In genomic region chr17:27970305-27970704, GRCm38 (mm10) we compare ENCODE assay signal across 21 mouse cellular contexts.
DNase-seq lines count a peak whose midpoint lies in the region; ATAC-seq and TF ChIP-seq lines count a peak whose summit lies in the region.
"Had no signal": no experiment of that assay in that cellular context is flagged by ENCODE, and none has a peak within 500 bp of the region (broad histone marks: within the 10 kb centered on the region; RNA-seq: fewer than 3 reads in every experiment).

No protein-coding gene starts in this region.

- no peak for TF ChIP-seq CTCF in heart, adult 2 months (IDR thresholded peaks at IDR 0.05)
- no peak for TF ChIP-seq CTCF in kidney, adult 2 months (conservative IDR thresholded peaks at IDR 0.05; ENCODE audit: insufficient read depth, insufficient read length, low read depth, low read length)
- TF ChIP-seq CTCF in cortical plate, adult 2 months (IDR thresholded peaks at IDR 0.05; ENCODE audit: extremely low read depth, insufficient read depth, low read length): no peak

- WGBS in heart, adult 2 months: 47% methylated on average over 5 of the region's 5 CpGs
- WGBS in heart, embryonic 11.5 days (ENCODE audit: insufficient replicate concordance): 60% methylated on average over 5 of the region's 5 CpGs
- 66% methylated on average over 5 of the region's 5 CpGs for WGBS in kidney, adult 2 months
- WGBS in lung, embryonic 16.5 days: 41% methylated on average over 5 of the region's 5 CpGs

- H3K9me3 ChIP-seq in heart, embryonic 11.5 days (replicated peaks; ENCODE audit: control insufficient read depth, low read length): no peaks in the 10 kb centered on the region
- H3K9me3 ChIP-seq in lung, embryonic 16.5 days (ENCODE audit: control insufficient read depth, low read length): no peaks in the 10 kb centered on the region
- H3K9me3 ChIP-seq: embryonic facial prominence, embryonic 15.5 days; limb, embryonic 10.5 days; midbrain, embryonic 10.5 days had no signal

- H3K36me3 ChIP-seq in heart, adult 2 months (ENCODE audit: control insufficient read depth, insufficient read depth, low read length): peaks cover 5% of the 10 kb centered on the region
- no peaks in the 10 kb centered on the region for H3K36me3 ChIP-seq in heart, embryonic 11.5 days (ENCODE audit: control insufficient read depth, insufficient read depth, low read length)
- no peaks in the 10 kb centered on the region for H3K36me3 ChIP-seq in kidney, adult 2 months (ENCODE audit: control insufficient read depth, insufficient read depth, low read length)
- 0 out of 2 replicates have a peak, but pooled peaks cover 2% of the 10 kb centered on the region for H3K36me3 ChIP-seq in lung, embryonic 16.5 days (ENCODE audit: control insufficient read depth, insufficient read depth, low read length)
- H3K36me3 ChIP-seq: midbrain, embryonic 10.5 days had no signal

- DNase-seq in heart, adult 2 months: no peak
- no peak for DNase-seq in kidney, adult 2 months
- no peak for DNase-seq in kidney, postnatal 36 days
- no peak for DNase-seq in lung, postnatal 4 days
- DNase-seq in ovary, postnatal 14 days (ENCODE audit: low spot score): no peak
- DNase-seq: adrenal gland, postnatal 36 days; cerebellum, adult 18-20 months; cerebellum, postnatal 25 days; spleen, adult 18-20 months; thymus, adult 2 months had no signal

- no peaks in the 10 kb centered on the region for H3K27me3 ChIP-seq in heart, adult 2 months (ENCODE audit: control insufficient read depth, insufficient read depth, low read length)
- H3K27me3 ChIP-seq in heart, embryonic 11.5 days (ENCODE audit: control insufficient read depth, insufficient read depth, low read length): no peaks in the 10 kb centered on the region
- no peaks in the 10 kb centered on the region for H3K27me3 ChIP-seq in kidney, adult 2 months (replicated peaks; ENCODE audit: control insufficient read depth, insufficient read depth, low read length)
- no peaks in the 10 kb centered on the region for H3K27me3 ChIP-seq in lung, embryonic 16.5 days (ENCODE audit: control insufficient read depth, insufficient read depth, low read depth, low read length)
- H3K27me3 ChIP-seq: embryonic facial prominence, embryonic 15.5 days had no signal

- intact Hi-C loops in heart, adult 2 months (cut with DNase I): no loop called here

- peaks cover 1% of the 10 kb centered on the region; the same call in 1 of the 2 replicates for H3K79me2 ChIP-seq in heart, adult 2 months (replicated peaks; ENCODE audit: control insufficient read depth, insufficient read depth, low read length)

- peak overlapping the region; percentile 89 for H3K27ac ChIP-seq in heart, adult 2 months
- no peak overlapping the region for H3K27ac ChIP-seq in heart, embryonic 11.5 days (ENCODE audit: low read depth, low read length)
- H3K27ac ChIP-seq in kidney, adult 2 months (ENCODE audit: insufficient read depth, low read depth, low read length): peak overlapping the region; percentile 83
- H3K27ac ChIP-seq in lung, embryonic 16.5 days (ENCODE audit: low read length): peak overlapping the region; percentile 89
- H3K27ac ChIP-seq in cortical plate, adult 2 months (ENCODE audit: insufficient read depth, low read length): peak overlapping the region; percentile 69
- H3K27ac ChIP-seq: embryonic facial prominence, embryonic 15.5 days; limb, embryonic 10.5 days; macrophage; midbrain, embryonic 10.5 days had no signal

- no peak overlapping the region for H3K4me2 ChIP-seq in heart, embryonic 11.5 days
- H3K4me2 ChIP-seq in lung, embryonic 16.5 days (ENCODE audit: low read depth, low read length): no peak overlapping the region
- H3K4me2 ChIP-seq: embryonic facial prominence, embryonic 15.5 days; liver, embryonic 11.5 days had no signal

- no peak for ATAC-seq in heart, embryonic 11.5 days (replicated peaks; ENCODE audit: insufficient number of reproducible peaks, low FRiP score, low TSS enrichment)
- ATAC-seq in lung, embryonic 16.5 days (ENCODE audit: low read depth): no peak
- ATAC-seq: forebrain, embryonic 16.5 days; hindbrain, embryonic 16.5 days; intestine, postnatal 0 days had no signal

- no peak for TF ChIP-seq POLR2A in heart, adult 2 months (IDR thresholded peaks at IDR 0.05; ENCODE audit: insufficient read depth, low read depth, low read length)
- no peak for TF ChIP-seq POLR2A in kidney, adult 2 months (IDR thresholded peaks at IDR 0.05; ENCODE audit: low read depth, low read length)
- no peak for TF ChIP-seq POLR2A in cortical plate, adult 2 months (IDR thresholded peaks at IDR 0.05; ENCODE audit: extremely low read depth, insufficient read depth, low read length)

- H3K4me3 ChIP-seq in heart, adult 2 months: no peak overlapping the region
- H3K4me3 ChIP-seq in heart, embryonic 11.5 days (ENCODE audit: low read depth, low read length): no peak overlapping the region
- H3K4me3 ChIP-seq in kidney, adult 2 months (ENCODE audit: insufficient read depth, low read depth, low read length): no peak overlapping the region
- no peak overlapping the region for H3K4me3 ChIP-seq in lung, embryonic 16.5 days (ENCODE audit: low read length)
- H3K4me3 ChIP-seq in cortical plate, adult 2 months (ENCODE audit: insufficient read depth, low read length): no peak overlapping the region
- H3K4me3 ChIP-seq: embryonic facial prominence, embryonic 15.5 days; limb, embryonic 10.5 days; midbrain, embryonic 10.5 days had no signal

- H3K9ac ChIP-seq in heart, adult 2 months (ENCODE audit: low read depth, low read length): no peak overlapping the region
- no peak overlapping the region for H3K9ac ChIP-seq in heart, embryonic 11.5 days (ENCODE audit: low read depth, low read length)
- H3K9ac ChIP-seq in lung, embryonic 16.5 days (ENCODE audit: low read length): no peak overlapping the region
- H3K9ac ChIP-seq: embryonic facial prominence, embryonic 15.5 days had no signal

- no peak for TF ChIP-seq EP300 in heart, adult 2 months (IDR thresholded peaks at IDR 0.05; ENCODE audit: insufficient read depth, low read depth, low read length)

- H3K4me1 ChIP-seq in heart, adult 2 months (ENCODE audit: control insufficient read depth, insufficient read depth, low read length): peaks cover 56% of the 10 kb centered on the region
- H3K4me1 ChIP-seq in heart, embryonic 11.5 days (ENCODE audit: control insufficient read depth, insufficient read depth, low read length): peaks cover 17% of the 10 kb centered on the region
- H3K4me1 ChIP-seq in kidney, adult 2 months (ENCODE audit: control insufficient read depth, insufficient read depth, low read length): peaks cover 31% of the 10 kb centered on the region
- H3K4me1 ChIP-seq in lung, embryonic 16.5 days (replicated peaks; ENCODE audit: control insufficient read depth, insufficient read depth, low read length): peaks cover 36% of the 10 kb centered on the region
- H3K4me1 ChIP-seq in cortical plate, adult 2 months (ENCODE audit: control insufficient read depth, insufficient read depth, low read length): peaks cover 14% of the 10 kb centered on the region
